Mouse (Mus musculus) limb, embryonic 15.5 days (tissue): Measurements from ENCODE around the gene Kdm2a. TPM values are rescaled to one million over a fixed set of nuclear protein-coding genes. Genes with fewer than 3 reads are reported as not detected.

ENCODE experiments used
- ATAC-seq: fragments of 200-750 bp; cut with Nextera tagmentation; 2 replicates; pipeline ENCODE4 v1.8.0; 2017; ENCODE audit warnings: low read depth, moderate TSS enrichment; ENCODE audit not compliant: insufficient number of reproducible peaks, low FRiP score, low TSS enrichment
- H3K27ac ChIP-seq: fragments of 300-500 bp; sonication (generic); 2 replicates; pipeline ENCODE4 v1.5.1; 2015; ENCODE audit warnings: moderate library complexity, mild to moderate bottlenecking, inconsistent platforms
- H3K27me3 ChIP-seq: fragments of 300-500 bp; sonication (generic); 2 replicates; pipeline ENCODE4 v1.6.1; 2015; ENCODE audit warnings: inconsistent platforms
- H3K36me3 ChIP-seq: fragments of 300-500 bp; sonication (generic); 2 replicates; pipeline ENCODE4 v1.6.1; 2015; ENCODE audit warnings: inconsistent platforms
- H3K4me1 ChIP-seq: fragments of 300-500 bp; sonication (generic); 2 replicates; pipeline ENCODE4 v1.6.1; 2015; ENCODE audit warnings: inconsistent platforms
- H3K4me2 ChIP-seq: fragments of 300-500 bp; sonication (generic); 2 replicates; pipeline ENCODE4 v1.6.1; 2015; ENCODE audit warnings: mild to moderate bottlenecking, inconsistent platforms
- H3K4me3 ChIP-seq: fragments of 300-500 bp; sonication (generic); 2 replicates; pipeline ENCODE4 v1.5.1; 2015; ENCODE audit warnings: mild to moderate bottlenecking, inconsistent platforms
- H3K9ac ChIP-seq: fragments of 300-500 bp; sonication (generic); 2 replicates; pipeline ENCODE4 v1.6.1; 2015; ENCODE audit warnings: inconsistent platforms
- H3K9me3 ChIP-seq: fragments of 300-500 bp; sonication (generic); 2 replicates; pipeline ENCODE4 v1.6.1; 2016; ENCODE audit warnings: inconsistent platforms
- WGBS: fragments of 180-500 bp; shearing (Covaris S2); methylation state at CpG from one replicate; pipeline ENCODE4 v1.1.7; 2015; 5-methylcytosine and 5-hydroxymethylcytosine counted together
- polyA plus RNA-seq: library from polyadenylated mRNA; unstranded; fragments of >200 nt; fragmentation: Nextera tagmentation; extraction: Ambion mirVana; gene quantifications from 2 replicates; pipeline ENCODE4 v1.2.1, GENCODE M21; 2015

Kdm2a gene
- polyA plus RNA-seq, 1 experiment from 2014 or later, result 41.2 TPM

DNA sequence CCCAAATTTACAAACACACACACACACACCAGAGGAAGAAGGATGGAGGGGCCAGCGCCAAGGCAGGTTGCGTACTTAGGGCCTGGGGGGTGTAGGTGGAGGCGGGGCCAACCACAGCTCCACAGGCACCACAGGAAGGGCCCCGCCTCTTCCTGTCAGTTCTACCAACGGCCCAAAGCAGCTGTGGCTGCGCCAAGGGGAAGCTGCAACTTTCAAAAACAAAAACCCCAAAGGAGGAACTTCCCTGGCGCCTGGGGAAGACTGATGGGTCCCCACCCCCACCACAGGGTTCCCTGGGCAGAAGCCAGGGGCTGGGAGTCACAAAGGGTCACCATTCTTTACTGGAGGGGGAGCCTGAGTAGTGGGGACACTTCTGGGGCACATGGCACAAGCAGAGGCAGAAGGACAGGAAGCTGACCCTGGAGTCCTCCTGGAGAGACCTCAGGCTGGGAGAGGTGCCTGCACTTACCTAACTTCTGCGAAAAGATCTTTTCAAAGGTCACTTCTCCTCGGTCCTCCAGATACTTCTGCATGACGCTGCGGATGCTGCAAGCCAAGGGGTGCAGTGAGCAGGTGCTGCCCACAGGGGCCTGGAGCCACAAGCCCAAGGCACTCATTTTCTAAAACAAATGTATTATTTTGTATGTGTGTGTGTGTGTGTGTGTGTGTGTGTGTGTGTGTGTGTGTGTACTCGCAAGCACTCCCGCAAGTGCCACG is 103.5 kb downstream of the Kdm2a start:
- Histone ChIP-seq H3K4me3 (no peak overlapping the region), H3K9me3 (no peaks in the 10 kb centered on the region), H3K4me2 (no peak overlapping the region), H3K27ac (peak overlapping the region; percentile 47), H3K27me3 (no peaks in the 10 kb centered on the region), H3K4me1 (peaks cover 22% of the 10 kb centered on the region), H3K36me3 (peaks cover 52% of the 10 kb centered on the region), H3K9ac (no peak overlapping the region)
- 70% methylated on average over 14 of the region's 14 CpGs for WGBS
- ATAC-seq, result no peak

- 89% methylated on average over 11 of the region's 11 CpGs for WGBS
- Histone ChIP-seq H3K27ac (no peak overlapping the region), H3K27me3 (no peaks in the 10 kb centered on the region), H3K4me2 (no peak overlapping the region), H3K4me1 (peaks cover 7% of the 10 kb centered on the region), H3K36me3 (peaks cover 81% of the 10 kb centered on the region), H3K9me3 (no peaks in the 10 kb centered on the region), H3K4me3 (no peak overlapping the region), H3K9ac (no peak overlapping the region)
- no peak for ATAC-seq
These were observed 106.9 kb downstream of the Kdm2a start for GRCm38 (mm10) chr19:4291161-4291560.

GRCm38 (mm10) chr19:4290749-4291148 is 107.3 kb downstream of the Kdm2a start:
- H3K4me2 ChIP-seq, result no peak overlapping the region
- H3K4me1 ChIP-seq, result peaks cover 7% of the 10 kb centered on the region
- no peak overlapping the region for H3K27ac ChIP-seq
- 80% methylated on average over 15 of the region's 15 CpGs for WGBS
- H3K27me3 ChIP-seq, result no peaks in the 10 kb centered on the region
- ATAC-seq, result no peak
- H3K4me3 ChIP-seq, result no peak overlapping the region
- H3K9ac ChIP-seq, result no peak overlapping the region
- peaks cover 85% of the 10 kb centered on the region for H3K36me3 ChIP-seq
- no peaks in the 10 kb centered on the region for H3K9me3 ChIP-seq

DNA sequence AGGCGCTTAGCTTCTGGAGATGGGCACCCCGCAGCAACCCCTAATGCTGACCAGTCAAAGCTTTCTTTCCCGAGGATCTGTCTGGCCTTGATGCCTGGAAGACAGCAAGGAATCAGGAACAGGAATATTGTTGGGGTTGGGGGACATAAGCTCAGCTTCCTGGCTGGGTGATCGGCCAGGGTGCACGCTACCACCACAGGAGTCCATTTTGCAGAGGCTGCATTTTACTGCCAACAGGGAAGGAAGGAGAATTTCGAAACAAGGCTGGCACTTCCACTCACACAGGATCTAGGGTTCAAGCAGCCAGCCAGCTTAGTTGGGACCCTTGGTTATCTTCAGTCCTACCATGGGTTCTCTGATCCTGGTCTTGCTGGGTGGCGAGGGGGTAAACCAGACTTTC is 114.4 kb downstream of the Kdm2a start:
- Histone ChIP-seq H3K4me3 (peak overlapping the region; percentile 63), H3K9me3 (no peaks in the 10 kb centered on the region), H3K27me3 (no peaks in the 10 kb centered on the region), H3K27ac (peak overlapping the region; percentile 38; the same call in 1 of the 2 replicates), H3K4me2 (peak overlapping the region; percentile 83), H3K9ac (no peak overlapping the region), H3K4me1 (peaks cover 16% of the 10 kb centered on the region), H3K36me3 (peaks cover 49% of the 10 kb centered on the region)
- 46% methylated on average over 7 of the region's 7 CpGs for WGBS
- ATAC-seq, result no peak

GRCm38 (mm10) chr19:4282898-4283553 is 115.1 kb downstream of the Kdm2a start, which contains the start of gene Ankrd13d:
TSS of gene Ankrd13d (minus strand) at chr19:4283137.
- peak within 1 kb of the TSS; percentile 63 for H3K4me3 ChIP-seq
- peak within 1 kb of the TSS; percentile 57 for H3K27ac ChIP-seq
- H3K4me2 ChIP-seq, result peak within 1 kb of the TSS; percentile 83
- peak within 1 kb of the TSS; percentile 51 for H3K9ac ChIP-seq
- peaks cover 16% of the 10 kb centered on the region for H3K4me1 ChIP-seq
- peak; percentile 92 for ATAC-seq
- H3K36me3 ChIP-seq, result peaks cover 43% of the 10 kb centered on the region
- H3K9me3 ChIP-seq, result no peaks in the 10 kb centered on the region
- no peaks in the 10 kb centered on the region for H3K27me3 ChIP-seq
- whole genome bisulfite sequencing, result under 1% methylated on average over 45 of the region's 50 CpGs

GRCm38 (mm10) chr19:4280425-4280824 is 117.7 kb downstream of the Kdm2a start:
- H3K27me3 ChIP-seq, result no peaks in the 10 kb centered on the region
- 95% methylated on average over 9 of the region's 9 CpGs for WGBS
- no peak overlapping the region for H3K4me3 ChIP-seq
- H3K27ac ChIP-seq, result no peak overlapping the region
- peaks cover 16% of the 10 kb centered on the region for H3K4me1 ChIP-seq
- peaks cover 19% of the 10 kb centered on the region for H3K36me3 ChIP-seq
- no peak for ATAC-seq
- H3K4me2 ChIP-seq, result no peak overlapping the region
- no peaks in the 10 kb centered on the region for H3K9me3 ChIP-seq
- H3K9ac ChIP-seq, result no peak overlapping the region

DNA sequence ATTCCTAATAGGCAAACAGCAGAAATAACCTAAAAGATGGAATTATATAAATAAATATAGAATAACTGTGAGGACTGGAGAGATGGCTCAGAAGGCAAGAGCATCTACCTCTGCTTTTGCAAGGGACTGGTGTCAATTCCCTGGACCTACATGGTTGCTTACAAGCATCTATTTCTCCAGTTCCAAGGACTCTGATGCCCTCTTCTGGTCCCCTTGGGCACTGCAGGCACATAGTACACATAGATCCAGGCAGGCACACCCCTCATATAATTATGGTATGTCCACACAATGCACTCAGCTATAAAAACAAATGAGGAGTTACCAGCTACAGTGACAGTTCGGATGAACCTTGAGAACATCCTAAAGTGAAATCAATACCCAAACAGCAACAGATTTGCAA is 118.6 kb downstream of the Kdm2a start:
- H3K36me3 ChIP-seq, result peaks cover 18% of the 10 kb centered on the region; the same call in 1 of the 2 replicates
- no peak for ATAC-seq
- H3K9ac ChIP-seq, result no peak overlapping the region
- no peaks in the 10 kb centered on the region for H3K9me3 ChIP-seq
- 94% methylated on average over 1 of the region's 1 CpGs for WGBS
- H3K4me1 ChIP-seq, result peaks cover 16% of the 10 kb centered on the region
- no peak overlapping the region for H3K4me3 ChIP-seq
- no peak overlapping the region for H3K4me2 ChIP-seq
- H3K27me3 ChIP-seq, result no peaks in the 10 kb centered on the region
- no peak overlapping the region for H3K27ac ChIP-seq

GRCm38 (mm10) chr19:4270972-4271371 is 127.1 kb downstream of the Kdm2a start:
- Histone ChIP-seq H3K4me1 (peaks cover 18% of the 10 kb centered on the region), H3K4me2 (no peak overlapping the region), H3K27me3 (no peaks in the 10 kb centered on the region), H3K9me3 (no peaks in the 10 kb centered on the region), H3K4me3 (no peak overlapping the region), H3K27ac (no peak overlapping the region), H3K9ac (no peak overlapping the region), H3K36me3 (peaks cover 20% of the 10 kb centered on the region)
- no peak for ATAC-seq
- WGBS, result 94% methylated on average over 11 of the region's 11 CpGs

DNA sequence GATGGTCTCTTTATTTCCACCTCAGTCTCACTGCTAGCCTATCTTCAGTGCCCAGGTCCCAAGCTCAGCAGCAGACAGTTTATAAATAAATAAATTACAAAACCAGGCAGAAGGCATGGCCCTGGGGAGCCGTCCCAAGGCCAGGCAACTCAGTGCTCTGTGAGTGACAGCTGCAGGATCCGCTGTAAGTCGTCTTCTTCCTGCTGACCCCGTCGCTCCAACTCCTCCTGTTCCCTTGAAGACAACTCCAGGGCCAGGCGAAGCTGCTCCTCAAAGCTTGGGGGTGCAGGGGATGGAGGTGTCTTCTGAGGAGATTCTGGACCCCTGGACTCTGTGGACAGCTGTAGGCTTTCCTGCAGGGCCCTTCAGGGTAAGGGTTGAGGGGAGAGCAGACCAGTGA is 127.9 kb downstream of the Kdm2a start:
- H3K4me2 ChIP-seq, result no peak overlapping the region
- no peaks in the 10 kb centered on the region for H3K27me3 ChIP-seq
- ATAC-seq, result no peak
- no peak overlapping the region for H3K27ac ChIP-seq
- H3K4me3 ChIP-seq, result no peak overlapping the region
- no peak overlapping the region for H3K9ac ChIP-seq
- peaks cover 18% of the 10 kb centered on the region for H3K4me1 ChIP-seq
- H3K9me3 ChIP-seq, result no peaks in the 10 kb centered on the region
- H3K36me3 ChIP-seq, result peaks cover 24% of the 10 kb centered on the region
- WGBS, result 78% methylated on average over 6 of the region's 6 CpGs

DNA sequence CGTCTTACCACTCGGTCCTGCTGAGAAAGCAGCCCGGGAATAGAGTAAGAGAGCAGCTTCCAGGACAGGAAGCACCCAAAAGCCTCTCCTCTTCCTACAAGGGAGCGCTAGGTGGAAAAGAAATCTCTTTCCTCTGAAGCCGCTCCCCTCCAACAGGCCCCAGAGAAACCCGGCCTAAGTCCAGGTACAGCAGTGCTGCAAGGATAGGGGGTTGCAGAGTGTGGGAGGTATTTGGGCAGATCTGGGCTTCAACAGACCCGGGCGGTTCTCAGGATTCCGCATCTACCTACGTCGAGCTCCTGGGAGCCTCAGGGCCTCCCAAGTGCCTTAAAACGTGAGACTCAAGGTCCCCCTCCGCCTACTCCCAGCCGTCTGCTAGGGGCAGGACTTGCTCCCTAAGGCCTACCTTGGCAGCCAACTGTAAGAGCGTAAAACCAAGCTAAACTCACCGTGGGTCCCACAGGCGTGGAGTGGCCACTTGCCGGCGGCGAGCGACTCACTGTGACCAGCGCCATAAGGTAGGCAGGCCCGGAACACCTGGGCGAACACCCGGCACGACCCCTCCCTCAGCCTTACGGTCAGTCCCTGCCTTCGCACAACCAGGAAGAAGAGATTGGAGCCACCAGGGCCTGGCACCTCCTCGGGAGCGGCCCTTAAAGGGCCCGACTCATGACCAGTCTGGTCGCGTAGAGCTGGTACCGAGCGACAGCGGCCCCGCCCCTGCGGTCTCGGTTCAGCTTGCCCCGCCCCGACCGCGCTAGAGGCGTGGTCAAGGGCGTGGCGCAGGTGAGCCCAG is 129.3 kb downstream of the Kdm2a start, which contains the start of gene Ssh3:
Gene Ssh3 (minus strand): TSS at position 615 of the 796 bp plus-strand sequence.
- peak within 1 kb of the TSS; percentile 75 for H3K4me2 ChIP-seq
- peaks cover 20% of the 10 kb centered on the region for H3K4me1 ChIP-seq
- peak within 1 kb of the TSS; percentile 56 for H3K9ac ChIP-seq
- H3K36me3 ChIP-seq, result peaks cover 34% of the 10 kb centered on the region
- H3K27ac ChIP-seq, result peak within 1 kb of the TSS; percentile 71
- H3K4me3 ChIP-seq, result peak within 1 kb of the TSS; percentile 57
- WGBS, result 4% methylated on average over 46 of the region's 46 CpGs
- peak; percentile 66; the same call in 1 of the 2 replicates for ATAC-seq
- H3K9me3 ChIP-seq, result no peaks in the 10 kb centered on the region
- no peaks in the 10 kb centered on the region for H3K27me3 ChIP-seq

GRCm38 (mm10) chr19:4265956-4266355 is 132.1 kb downstream of the Kdm2a start:
- Histone ChIP-seq H3K4me1 (peaks cover 25% of the 10 kb centered on the region), H3K4me3 (no peak overlapping the region), H3K9ac (no peak overlapping the region), H3K4me2 (no peak overlapping the region), H3K9me3 (no peaks in the 10 kb centered on the region), H3K27ac (no peak overlapping the region), H3K36me3 (peaks cover 32% of the 10 kb centered on the region), H3K27me3 (no peaks in the 10 kb centered on the region)
- no peak for ATAC-seq
- 68% methylated on average over 4 of the region's 4 CpGs for WGBS
